In genomic region chr14:47898605-47899004, GRCm38 (mm10) we compare ENCODE assay signal across 20 mouse cellular contexts.
DNase-seq lines count a peak whose midpoint lies in the region; ATAC-seq and TF ChIP-seq lines count a peak whose summit lies in the region.
"Had no signal": no experiment of that assay in that cellular context is flagged by ENCODE, and none has a peak within 500 bp of the region (broad histone marks: within the 10 kb centered on the region; RNA-seq: fewer than 3 reads in every experiment).

No protein-coding gene starts in this region.

- 82% methylated on average over 4 of the region's 4 CpGs for WGBS in forebrain, postnatal 0 days
- 88% methylated on average over 4 of the region's 4 CpGs for WGBS in forebrain, embryonic 15.5 days
- WGBS in hindbrain, postnatal 0 days, result 88% methylated on average over 4 of the region's 4 CpGs
- 84% methylated on average over 4 of the region's 4 CpGs for WGBS in hindbrain, embryonic 14.5 days
- 86% methylated on average over 4 of the region's 4 CpGs for WGBS in midbrain, embryonic 16.5 days
- WGBS in midbrain, embryonic 11.5 days, result 87% methylated on average over 4 of the region's 4 CpGs

- peak; percentile 64 for ATAC-seq in forebrain, postnatal 0 days
- ATAC-seq in forebrain, embryonic 15.5 days (replicated peaks), result no peak
- 0 out of 2 replicates have a peak, but pooled peaks have one; percentile 27 for ATAC-seq in hindbrain, postnatal 0 days
- no peak for ATAC-seq in hindbrain, embryonic 14.5 days (ENCODE audit: low FRiP score)
- ATAC-seq in midbrain, embryonic 16.5 days, result peak; percentile 73; the same call in 1 of the 2 replicates
- no peak for ATAC-seq in midbrain, embryonic 11.5 days (ENCODE audit: low FRiP score)
- ATAC-seq: activated CD4-positive, CD25-positive, alpha-beta regulatory T cell, adult 4 months; CD4-positive, CD25-positive, alpha-beta regulatory T cell, adult 4 months; forebrain, embryonic 13.5 days; Patski had no signal

- no peaks in the 10 kb centered on the region for H3K4me1 ChIP-seq in forebrain, postnatal 0 days (ENCODE audit: insufficient read depth)
- H3K4me1 ChIP-seq in forebrain, embryonic 15.5 days, result no peaks in the 10 kb centered on the region
- no peaks in the 10 kb centered on the region for H3K4me1 ChIP-seq in hindbrain, postnatal 0 days (ENCODE audit: insufficient read depth, low read length)
- peaks cover 3% of the 10 kb centered on the region; the same call in 1 of the 2 replicates for H3K4me1 ChIP-seq in hindbrain, embryonic 14.5 days (replicated peaks; ENCODE audit: control insufficient read depth, insufficient read depth, low read length)
- H3K4me1 ChIP-seq in midbrain, embryonic 16.5 days (ENCODE audit: control insufficient read depth, insufficient read depth, low read length), result no peaks in the 10 kb centered on the region
- H3K4me1 ChIP-seq in midbrain, embryonic 11.5 days (ENCODE audit: control insufficient read depth, insufficient read depth, low read length), result no peaks in the 10 kb centered on the region
- no peaks in the 10 kb centered on the region for H3K4me1 ChIP-seq in testis, adult 2 months (ENCODE audit: control insufficient read depth, insufficient read depth, low read length)
- H3K4me1 ChIP-seq: embryonic facial prominence, embryonic 10.5 days; embryonic facial prominence, embryonic 12.5 days; forebrain, embryonic 13.5 days had no signal

- no peak for TF ChIP-seq CTCF in forebrain, postnatal 0 days (IDR thresholded peaks at IDR 0.05; ENCODE audit: low read depth)
- TF ChIP-seq CTCF in hindbrain, postnatal 0 days (IDR thresholded peaks at IDR 0.05; ENCODE audit: low read depth), result no peak
- TF ChIP-seq CTCF in testis, adult 2 months (IDR thresholded peaks at IDR 0.05; ENCODE audit: control insufficient read depth, insufficient read depth, insufficient replicate concordance, low read depth, low read length), result no peak

- no peaks in the 10 kb centered on the region for H3K9me3 ChIP-seq in forebrain, postnatal 0 days (ENCODE audit: low read length)
- H3K9me3 ChIP-seq in forebrain, embryonic 15.5 days, result no peaks in the 10 kb centered on the region
- no peaks in the 10 kb centered on the region for H3K9me3 ChIP-seq in hindbrain, postnatal 0 days (ENCODE audit: low read length)
- peaks cover 5% of the 10 kb centered on the region; the same call in 1 of the 2 replicates for H3K9me3 ChIP-seq in hindbrain, embryonic 14.5 days (ENCODE audit: control insufficient read depth, low read length)
- no peaks in the 10 kb centered on the region for H3K9me3 ChIP-seq in midbrain, embryonic 16.5 days (replicated peaks; ENCODE audit: control insufficient read depth, low read length, poor library complexity, severe bottlenecking)
- H3K9me3 ChIP-seq in midbrain, embryonic 11.5 days (ENCODE audit: control insufficient read depth, low read length), result no peaks in the 10 kb centered on the region
- H3K9me3 ChIP-seq: embryonic facial prominence, embryonic 10.5 days; embryonic facial prominence, embryonic 12.5 days; forebrain, embryonic 13.5 days; G1E had no signal

- no peaks in the 10 kb centered on the region for H3K36me3 ChIP-seq in forebrain, postnatal 0 days (ENCODE audit: insufficient read depth)
- no peaks in the 10 kb centered on the region for H3K36me3 ChIP-seq in forebrain, embryonic 15.5 days
- H3K36me3 ChIP-seq in hindbrain, postnatal 0 days (ENCODE audit: insufficient read depth, low read length), result no peaks in the 10 kb centered on the region
- H3K36me3 ChIP-seq in hindbrain, embryonic 14.5 days (replicated peaks; ENCODE audit: control insufficient read depth, insufficient read depth), result no peaks in the 10 kb centered on the region
- no peaks in the 10 kb centered on the region for H3K36me3 ChIP-seq in midbrain, embryonic 16.5 days (ENCODE audit: control insufficient read depth, insufficient read depth, low read length)
- no peaks in the 10 kb centered on the region for H3K36me3 ChIP-seq in midbrain, embryonic 11.5 days (ENCODE audit: control insufficient read depth, insufficient read depth, low read length)
- H3K36me3 ChIP-seq in testis, adult 2 months (ENCODE audit: control insufficient read depth, insufficient read depth, low read length), result no peaks in the 10 kb centered on the region
- H3K36me3 ChIP-seq: embryonic facial prominence, embryonic 10.5 days; embryonic facial prominence, embryonic 12.5 days; G1E had no signal

- H3K9ac ChIP-seq in forebrain, postnatal 0 days, result no peak overlapping the region
- H3K9ac ChIP-seq in forebrain, embryonic 15.5 days (replicated peaks), result no peak overlapping the region
- no peak overlapping the region for H3K9ac ChIP-seq in hindbrain, postnatal 0 days (replicated peaks; ENCODE audit: low read length)
- H3K9ac ChIP-seq in hindbrain, embryonic 14.5 days, result no peak overlapping the region
- H3K9ac ChIP-seq in midbrain, embryonic 16.5 days (ENCODE audit: low read depth, low read length), result no peak overlapping the region
- H3K9ac ChIP-seq in midbrain, embryonic 11.5 days (ENCODE audit: low read length), result no peak overlapping the region
- H3K9ac ChIP-seq: embryonic facial prominence, embryonic 12.5 days; forebrain, embryonic 13.5 days had no signal

- no peak overlapping the region for H3K27ac ChIP-seq in forebrain, postnatal 0 days (ENCODE audit: low read depth, low read length)
- no peak overlapping the region for H3K27ac ChIP-seq in forebrain, embryonic 15.5 days (replicated peaks)
- H3K27ac ChIP-seq in hindbrain, postnatal 0 days, result no peak overlapping the region
- no peak overlapping the region for H3K27ac ChIP-seq in hindbrain, embryonic 14.5 days
- H3K27ac ChIP-seq in midbrain, embryonic 16.5 days (ENCODE audit: low read length), result no peak overlapping the region
- H3K27ac ChIP-seq in midbrain, embryonic 11.5 days (ENCODE audit: low read depth, low read length), result no peak overlapping the region
- no peak overlapping the region for H3K27ac ChIP-seq in testis, adult 2 months (ENCODE audit: control insufficient read depth, insufficient read depth, low read depth, low read length)
- H3K27ac ChIP-seq: embryonic facial prominence, embryonic 10.5 days; embryonic facial prominence, embryonic 12.5 days; forebrain, embryonic 13.5 days had no signal

- H3K4me2 ChIP-seq in forebrain, postnatal 0 days (ENCODE audit: low read depth), result no peak overlapping the region
- H3K4me2 ChIP-seq in forebrain, embryonic 15.5 days (replicated peaks), result no peak overlapping the region
- H3K4me2 ChIP-seq in hindbrain, postnatal 0 days (ENCODE audit: low read depth, low read length), result no peak overlapping the region
- H3K4me2 ChIP-seq in hindbrain, embryonic 14.5 days (replicated peaks), result no peak overlapping the region
- H3K4me2 ChIP-seq in midbrain, embryonic 16.5 days (ENCODE audit: low read length), result no peak overlapping the region
- no peak overlapping the region for H3K4me2 ChIP-seq in midbrain, embryonic 11.5 days
- H3K4me2 ChIP-seq: embryonic facial prominence, embryonic 12.5 days; forebrain, embryonic 13.5 days had no signal

- H3K27me3 ChIP-seq in forebrain, postnatal 0 days (ENCODE audit: insufficient read depth, low read length), result no peaks in the 10 kb centered on the region
- no peaks in the 10 kb centered on the region for H3K27me3 ChIP-seq in forebrain, embryonic 15.5 days
- no peaks in the 10 kb centered on the region for H3K27me3 ChIP-seq in hindbrain, postnatal 0 days (ENCODE audit: insufficient read depth, low read length)
- H3K27me3 ChIP-seq in hindbrain, embryonic 14.5 days (ENCODE audit: control insufficient read depth, insufficient read depth, low read length), result no peaks in the 10 kb centered on the region
- no peaks in the 10 kb centered on the region for H3K27me3 ChIP-seq in midbrain, embryonic 16.5 days (ENCODE audit: control insufficient read depth, insufficient read depth, low read depth, low read length)
- H3K27me3 ChIP-seq in midbrain, embryonic 11.5 days (ENCODE audit: control insufficient read depth, insufficient read depth, low read length), result no peaks in the 10 kb centered on the region
- H3K27me3 ChIP-seq in testis, adult 2 months (ENCODE audit: control insufficient read depth, insufficient read depth, low read length), result no peaks in the 10 kb centered on the region
- H3K27me3 ChIP-seq: CH12.LX; embryonic facial prominence, embryonic 12.5 days; forebrain, embryonic 13.5 days had no signal

- no peak overlapping the region for H3K4me3 ChIP-seq in forebrain, postnatal 0 days (ENCODE audit: low read depth, low read length)
- no peak overlapping the region for H3K4me3 ChIP-seq in forebrain, embryonic 15.5 days
- H3K4me3 ChIP-seq in hindbrain, postnatal 0 days (ENCODE audit: low read length), result no peak overlapping the region
- H3K4me3 ChIP-seq in hindbrain, embryonic 14.5 days (replicated peaks; ENCODE audit: low read length), result no peak overlapping the region
- H3K4me3 ChIP-seq in midbrain, embryonic 16.5 days (ENCODE audit: low read depth, low read length), result no peak overlapping the region
- H3K4me3 ChIP-seq in midbrain, embryonic 11.5 days (ENCODE audit: low read depth, low read length), result no peak overlapping the region
- H3K4me3 ChIP-seq in testis, adult 2 months (ENCODE audit: control insufficient read depth, low read depth, low read length), result peak overlapping the region; percentile 62
- H3K4me3 ChIP-seq: embryonic facial prominence, embryonic 10.5 days; embryonic facial prominence, embryonic 12.5 days; forebrain, embryonic 13.5 days had no signal

- no peak for DNase-seq in forebrain, postnatal 0 days
- DNase-seq in hindbrain, postnatal 0 days (ENCODE audit: low spot score), result peak; percentile 17
- no peak for DNase-seq in hindbrain, embryonic 14.5 days (ENCODE audit: low spot score)
- DNase-seq in midbrain, embryonic 11.5 days (ENCODE audit: low spot score, missing footprints), result no peak
- no peak for DNase-seq in testis, postnatal 10 days (ENCODE audit: low spot score)
- DNase-seq: adrenal gland, adult 8-10 months; B cell, adult 2 months; cerebellum, adult 11-12 months; cerebellum, adult 9-10 months had no signal

- peak; percentile 51; the same call in 1 of the 2 replicates for TF ChIP-seq POLR2A in testis, adult 2 months (IDR thresholded peaks at IDR 0.05; ENCODE audit: control insufficient read depth, low read depth, low read length)

Comparison
In these comparisons a context has a peak if more than half of its experiments do, and no peak if none do; other contexts are left out.
1. ATAC-seq: peak in forebrain, postnatal 0 days (single experiment), hindbrain, postnatal 0 days (single experiment) and midbrain, embryonic 16.5 days (single experiment); none in forebrain, embryonic 15.5 days (single experiment), hindbrain, embryonic 14.5 days (single experiment) and midbrain, embryonic 11.5 days (single experiment).